Mouse (Mus musculus) midbrain, embryonic 10.5 days (tissue): ENCODE measurements around the gene Sept4. TPM values are rescaled to one million over a fixed set of nuclear protein-coding genes. Genes with fewer than 3 reads are reported as not detected.

Source experiments
- DNase-seq: peaks from one replicate; pipeline ENCODE4 v3.0.0-alpha.2; 2017; ENCODE audit warnings: low spot score
- H3K27ac ChIP-seq: fragments of 300-500 bp; sonication (generic); replicated peaks from 2 replicates; pipeline ENCODE4 v1.5.1; 2016; ENCODE audit warnings: mild to moderate bottlenecking
- H3K27me3 ChIP-seq: fragments of 300-500 bp; sonication (generic); 2 replicates; pipeline ENCODE4 v1.6.1; 2016; ENCODE audit warnings: low read depth, mild to moderate bottlenecking; ENCODE audit not compliant: poor library complexity, severe bottlenecking
- H3K36me3 ChIP-seq: fragments of 300-500 bp; sonication (generic); 2 replicates; pipeline ENCODE4 v1.6.1; 2016; ENCODE audit warnings: mild to moderate bottlenecking, moderate library complexity
- H3K4me1 ChIP-seq: fragments of 300-500 bp; sonication (generic); 2 replicates; pipeline ENCODE4 v1.6.1; 2016
- H3K4me3 ChIP-seq: fragments of 300-500 bp; sonication (generic); 2 replicates; pipeline ENCODE4 v1.5.1; 2016; ENCODE audit warnings: mild to moderate bottlenecking, moderate library complexity
- H3K9me3 ChIP-seq: fragments of 300-500 bp; sonication (generic); replicated peaks from 2 replicates; pipeline ENCODE4 v1.6.1; 2016; ENCODE audit warnings: mild to moderate bottlenecking
- WGBS: fragments of 180-500 bp; shearing (Covaris S2); methylation state at CpG from one replicate; pipeline ENCODE4 v1.1.7; 2016; 5-methylcytosine and 5-hydroxymethylcytosine counted together
- polyA plus RNA-seq: library from polyadenylated mRNA; unstranded; fragments of >200 nt; fragmentation: Nextera tagmentation; extraction: Ambion mirVana; gene quantifications from 2 replicates; pipeline ENCODE4 v1.2.1, GENCODE M21; 2016

Gene Sept4
- polyA plus RNA-seq, 1 experiment from 2014 or later, result 10.7 TPM

GRCm38 (mm10) chr11:87616790-87617474, 48.2 kb downstream of the Sept4 start, which contains the start of gene Hsf5:
TSS of gene Hsf5 (plus strand) at chr11:87617164.
- WGBS, result 91% methylated on average over 69 of the region's 69 CpGs
- no peak within 1 kb of the TSS for H3K27ac ChIP-seq
- no peaks in the 10 kb centered on the region for H3K4me1 ChIP-seq
- H3K36me3 ChIP-seq, result peaks cover 95% of the 10 kb centered on the region
- peaks cover 9% of the 10 kb centered on the region for H3K9me3 ChIP-seq
- no peaks in the 10 kb centered on the region for H3K27me3 ChIP-seq
- no peak within 1 kb of the TSS for H3K4me3 ChIP-seq
- DNase-seq, result no peak

- peaks cover 9% of the 10 kb centered on the region for H3K9me3 ChIP-seq
- no peaks in the 10 kb centered on the region for H3K27me3 ChIP-seq
- no peak for DNase-seq
- WGBS, result 94% methylated on average over 32 of the region's 32 CpGs
- peaks cover 93% of the 10 kb centered on the region for H3K36me3 ChIP-seq
- no peak overlapping the region for H3K4me3 ChIP-seq
- no peaks in the 10 kb centered on the region for H3K4me1 ChIP-seq
- no peak overlapping the region for H3K27ac ChIP-seq
Observed at GRCm38 (mm10) chr11:87617606-87618005, 48.9 kb downstream of the Sept4 start.

- no peaks in the 10 kb centered on the region for H3K4me1 ChIP-seq
- no peak for DNase-seq
- H3K27me3 ChIP-seq, result no peaks in the 10 kb centered on the region
- no peak overlapping the region for H3K27ac ChIP-seq
- no peaks in the 10 kb centered on the region for H3K9me3 ChIP-seq
- WGBS, result 80% methylated on average over 4 of the region's 4 CpGs
- H3K4me3 ChIP-seq, result no peak overlapping the region
- peaks cover 84% of the 10 kb centered on the region for H3K36me3 ChIP-seq
Observed at GRCm38 (mm10) chr11:87623160-87623559, 54.5 kb downstream of the Sept4 start.

- Histone ChIP-seq H3K36me3 (peaks cover 27% of the 10 kb centered on the region), H3K27me3 (no peaks in the 10 kb centered on the region), H3K4me1 (no peaks in the 10 kb centered on the region), H3K4me3 (no peak overlapping the region), H3K27ac (no peak overlapping the region), H3K9me3 (no peaks in the 10 kb centered on the region)
- DNase-seq, result peak; percentile 50
- WGBS, result 42% methylated on average over 10 of the region's 10 CpGs
Observed at GRCm38 (mm10) chr11:87629859-87630258, 61.2 kb downstream of the Sept4 start.

- 11% methylated on average over 2 of the region's 2 CpGs for WGBS
- Histone ChIP-seq H3K27me3 (no peaks in the 10 kb centered on the region), H3K9me3 (no peaks in the 10 kb centered on the region), H3K36me3 (0 out of 2 replicates have a peak, but pooled peaks cover 3% of the 10 kb centered on the region), H3K4me1 (peaks cover 13% of the 10 kb centered on the region), H3K27ac (peak overlapping the region; percentile 83), H3K4me3 (peak overlapping the region; percentile 53)
- no peak for DNase-seq
Observed at GRCm38 (mm10) chr11:87638793-87639192, 70.1 kb downstream of the Sept4 start.

- WGBS, result under 1% methylated on average over 29 of the region's 29 CpGs
- H3K4me3 ChIP-seq, result peak overlapping the region; percentile 53
- H3K27me3 ChIP-seq, result no peaks in the 10 kb centered on the region
- peak overlapping the region; percentile 83 for H3K27ac ChIP-seq
- H3K4me1 ChIP-seq, result peaks cover 13% of the 10 kb centered on the region
- DNase-seq, result peak; percentile 70
- H3K9me3 ChIP-seq, result no peaks in the 10 kb centered on the region
- 0 out of 2 replicates have a peak, but pooled peaks cover 3% of the 10 kb centered on the region for H3K36me3 ChIP-seq
Observed at GRCm38 (mm10) chr11:87639206-87639605, 70.5 kb downstream of the Sept4 start.

Other genes with a start within 250 kb of the Sept4 start
- 5.8 and 8.5 TPM in 2 replicates for gene Ppm1e, start 209.9 kb upstream of the Sept4 start, polyA plus RNA-seq
- 13.1 and 15.1 TPM in 2 replicates for gene Rad51c, start 163.9 kb upstream of the Sept4 start, polyA plus RNA-seq
- gene Tex14, start 163.8 kb upstream of the Sept4 start, polyA plus RNA-seq, result 0.37 TPM in 1 of 2 replicates, not detected in the other
- not detected in 2 replicates for gene Gm11492, start 2.2 kb upstream of the Sept4 start, polyA plus RNA-seq
- 63.5 and 69.8 TPM in 2 replicates for gene Mtmr4, start 23.3 kb downstream of the Sept4 start, polyA plus RNA-seq
- gene Hsf5, start 48.3 kb downstream of the Sept4 start, polyA plus RNA-seq, result 0.40 and 0.42 TPM in 2 replicates
- 0.95 and 1.3 TPM in 2 replicates for gene Rnf43, start 93.8 kb downstream of the Sept4 start, polyA plus RNA-seq
- 157 and 171 TPM in 2 replicates for gene Supt4a, start 168.6 kb downstream of the Sept4 start, polyA plus RNA-seq
- gene Tspoap1, start 191.6 kb downstream of the Sept4 start, polyA plus RNA-seq, result 8.2 and 14.7 TPM in 2 replicates
- gene Mpo, start 224.7 kb downstream of the Sept4 start, polyA plus RNA-seq, result 2.5 and 2.7 TPM in 2 replicates